Mouse (Mus musculus): ENCODE measurements at regions not wholly inside any gene's neighbourhood (a gene's known extent, or its start where the extent isn't known, plus 50 kb on each side); places are given as distances from the start of the nearest gene placed in this dataset.

GRCm38 (mm10) chr3:50813760-50814400 is 370.5 kb upstream of the Slc7a11 start:
- DNase-seq = no peak

- no peak for DNase-seq
Observed at GRCm38 (mm10) chr3:50815716-50816115, 372.3 kb upstream of the Slc7a11 start.

GRCm38 (mm10) chr3:50816479-50816878 is 373.1 kb upstream of the Slc7a11 start:
- no peak for DNase-seq

- no peak for DNase-seq
Observed at GRCm38 (mm10) chr3:50817361-50817760, 373.9 kb upstream of the Slc7a11 start.

- DNase-seq = no peak
Observed at GRCm38 (mm10) chr3:50820776-50821175, 377.4 kb upstream of the Slc7a11 start.

GRCm38 (mm10) chr3:50825534-50826423 is 382.4 kb upstream of the Slc7a11 start:
- DNase-seq = no peak

GRCm38 (mm10) chr3:50826424-50826819 is 383.0 kb upstream of the Slc7a11 start:
- DNase-seq = no peak

- DNase-seq = no peak
Observed at GRCm38 (mm10) chr3:50829211-50829610, 385.8 kb upstream of the Slc7a11 start.

- DNase-seq = no peak
Observed at GRCm38 (mm10) chr3:50830446-50830845, 387.0 kb upstream of the Slc7a11 start.

- DNase-seq = no peak
Observed at GRCm38 (mm10) chr3:50830926-50831325, 387.5 kb upstream of the Slc7a11 start.

- no peak for DNase-seq
Observed at GRCm38 (mm10) chr3:50842216-50842615, 382.0 kb upstream of the Noct start.

GRCm38 (mm10) chr3:50844835-50845301 is 379.4 kb upstream of the Noct start:
- no peak for DNase-seq

GRCm38 (mm10) chr3:50845311-50845710 is 378.9 kb upstream of the Noct start:
- no peak for DNase-seq

GRCm38 (mm10) chr3:50848528-50848927 is 375.7 kb upstream of the Noct start:
- DNase-seq = no peak

GRCm38 (mm10) chr3:50851083-50851637 is 373.1 kb upstream of the Noct start:
- no peak for DNase-seq

- DNase-seq = no peak
Observed at GRCm38 (mm10) chr3:50867105-50867504, 357.1 kb upstream of the Noct start.

- DNase-seq = no peak
Observed at GRCm38 (mm10) chr3:50869211-50869610, 355.0 kb upstream of the Noct start.

GRCm38 (mm10) chr3:50879050-50879449 is 345.2 kb upstream of the Noct start:
- no peak for DNase-seq

GRCm38 (mm10) chr3:50879595-50879994 is 344.7 kb upstream of the Noct start:
- no peak for DNase-seq

GRCm38 (mm10) chr3:50881437-50882248 is 342.6 kb upstream of the Noct start:
- DNase-seq = no peak

GRCm38 (mm10) chr3:50882249-50882733 is 342.0 kb upstream of the Noct start:
- DNase-seq = no peak

GRCm38 (mm10) chr3:50886336-50886735 is 337.9 kb upstream of the Noct start:
- DNase-seq = no peak

- DNase-seq = no peak
Observed at GRCm38 (mm10) chr3:50887002-50887401, 337.2 kb upstream of the Noct start.

All from lung, adult 18-20 months (tissue).